Mouse (Mus musculus): ENCODE results near the gene Pax3.

Gene Pax3

DNA sequence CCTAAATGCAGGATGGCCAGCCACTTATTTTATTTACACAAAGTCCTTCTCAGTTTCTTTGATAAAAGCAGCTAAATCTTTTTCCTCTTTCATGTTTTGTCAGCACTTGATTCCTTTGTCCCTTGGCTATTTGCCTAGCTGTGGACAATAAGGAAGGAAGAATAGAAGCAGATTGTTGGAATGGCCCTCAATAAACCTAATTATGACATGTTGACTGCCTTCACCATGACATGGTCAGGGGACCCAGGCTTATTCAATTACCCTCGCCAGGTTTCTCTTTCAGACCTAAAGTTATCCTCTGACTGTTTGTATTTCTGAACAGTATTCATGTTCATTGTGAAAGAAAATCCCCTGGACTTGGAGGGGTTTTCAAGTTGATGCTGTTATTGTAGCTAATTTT, 25.3 kb downstream of the Pax3 start:
- DNase-seq (ENCODE audit: low spot score): no peak

DNA sequence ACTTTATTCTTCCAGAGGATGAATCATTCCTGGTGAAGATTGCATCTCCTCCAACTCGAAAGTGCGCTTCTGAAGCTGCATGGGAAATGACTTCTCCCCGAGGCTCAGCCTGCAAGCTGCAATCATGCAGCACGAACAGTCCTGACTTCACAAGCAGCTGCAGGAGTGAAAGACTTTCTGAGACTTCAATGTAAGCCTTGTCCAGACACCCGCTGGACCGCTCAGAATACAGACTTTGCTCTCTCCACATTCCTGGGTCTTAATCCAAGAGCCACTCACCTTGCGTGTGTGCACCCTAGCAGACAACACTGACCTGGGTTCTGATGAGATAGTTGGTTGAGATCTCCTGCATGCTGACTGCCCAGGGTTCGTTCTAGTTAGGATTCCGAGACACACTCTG, 26.2 kb downstream of the Pax3 start:
- no peak for DNase-seq (ENCODE audit: low spot score)

DNA sequence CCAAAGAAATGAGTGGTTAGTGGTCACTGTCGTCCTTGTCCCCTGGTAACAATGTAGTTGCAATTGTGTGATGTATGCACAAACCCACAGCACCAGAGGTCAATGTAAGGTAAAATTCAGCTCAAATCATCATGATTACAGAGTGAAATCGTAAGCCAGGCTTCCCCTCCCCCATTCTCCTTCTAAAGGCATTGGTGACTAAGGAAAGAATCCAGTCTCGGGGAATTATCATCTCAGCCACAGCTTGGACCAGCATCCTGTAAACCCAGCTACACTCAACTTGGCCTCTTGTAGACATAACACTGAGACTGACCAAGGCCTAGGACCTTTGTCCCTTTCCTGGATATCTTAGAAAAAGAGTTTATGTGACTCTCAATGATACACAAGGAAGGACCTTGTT, 28.1 kb downstream of the Pax3 start:
- DNase-seq (ENCODE audit: low spot score): no peak

DNA sequence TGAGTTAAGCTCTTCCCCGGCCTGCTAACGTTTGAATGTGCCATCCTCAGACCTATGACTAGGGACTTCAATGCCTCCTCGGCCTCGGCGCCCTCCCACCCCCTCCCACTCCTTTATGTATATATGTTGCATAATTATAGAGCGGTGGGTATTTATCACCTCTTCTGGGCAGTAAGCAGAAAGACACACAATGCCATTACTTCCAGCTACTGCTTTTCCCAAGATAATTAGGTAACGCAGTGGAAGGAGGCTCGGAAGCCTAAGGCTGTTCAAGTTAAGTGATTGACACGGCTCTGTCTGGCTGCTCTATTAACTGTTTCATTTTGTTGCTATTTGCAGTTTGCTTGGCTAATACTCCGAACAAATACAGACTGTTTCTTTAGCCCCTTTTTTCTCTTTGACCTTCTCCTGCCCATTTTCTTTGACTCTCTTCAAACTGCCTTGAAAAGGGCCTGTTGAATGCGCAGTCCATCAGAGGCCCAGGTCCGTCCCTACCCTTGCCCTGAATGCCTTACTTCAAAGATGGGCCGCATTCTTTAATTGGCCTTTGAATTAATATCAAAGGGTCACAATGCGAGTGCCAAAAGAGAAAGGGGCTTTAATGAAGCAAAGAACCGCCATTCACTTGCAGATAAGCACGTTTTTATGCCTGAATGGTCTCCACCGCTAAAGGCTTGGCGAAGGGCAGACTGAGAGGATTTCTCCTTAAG, 29.2 kb downstream of the Pax3 start:
- no peak for DNase-seq (ENCODE audit: low spot score)

DNA sequence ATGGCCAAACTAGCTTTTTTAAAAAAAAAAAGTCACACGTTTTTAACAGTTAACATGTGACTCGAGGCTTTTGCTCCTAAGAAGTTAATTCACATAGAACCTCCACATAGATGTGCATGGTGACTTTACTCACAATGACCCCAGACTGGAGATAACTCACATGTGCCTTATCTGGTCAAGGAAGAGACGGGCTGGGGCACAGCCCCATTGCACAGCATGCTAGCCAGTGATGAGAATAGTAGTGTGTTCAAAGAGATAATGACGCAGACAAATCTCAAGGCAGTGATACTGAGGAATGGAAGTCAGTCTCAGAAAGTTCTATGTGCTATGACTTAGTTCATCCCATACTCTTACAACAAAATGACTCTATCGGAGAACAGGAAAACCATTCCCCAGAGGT, 35.2 kb downstream of the Pax3 start:
- DNase-seq (ENCODE audit: low spot score): no peak

DNA sequence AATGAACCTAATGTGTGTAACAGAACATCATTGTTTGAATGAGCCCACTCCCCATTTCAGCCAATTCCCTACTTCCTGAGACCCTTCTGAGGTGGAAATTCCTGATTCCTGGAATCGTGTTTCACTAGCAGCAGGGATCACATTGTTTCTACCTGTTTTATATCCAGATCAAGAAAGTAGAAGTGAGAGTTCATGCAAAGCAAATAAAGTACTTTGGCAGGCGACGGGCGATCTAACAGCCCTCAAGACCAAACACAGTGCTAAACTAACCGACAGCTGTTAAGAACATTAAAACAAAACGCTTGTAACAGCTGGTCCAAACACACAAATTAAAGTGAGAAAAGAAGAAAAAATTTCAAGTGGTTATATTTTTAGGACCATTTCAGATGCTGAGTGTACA, 39.0 kb downstream of the Pax3 start:
- DNase-seq (ENCODE audit: low spot score): no peak

DNA sequence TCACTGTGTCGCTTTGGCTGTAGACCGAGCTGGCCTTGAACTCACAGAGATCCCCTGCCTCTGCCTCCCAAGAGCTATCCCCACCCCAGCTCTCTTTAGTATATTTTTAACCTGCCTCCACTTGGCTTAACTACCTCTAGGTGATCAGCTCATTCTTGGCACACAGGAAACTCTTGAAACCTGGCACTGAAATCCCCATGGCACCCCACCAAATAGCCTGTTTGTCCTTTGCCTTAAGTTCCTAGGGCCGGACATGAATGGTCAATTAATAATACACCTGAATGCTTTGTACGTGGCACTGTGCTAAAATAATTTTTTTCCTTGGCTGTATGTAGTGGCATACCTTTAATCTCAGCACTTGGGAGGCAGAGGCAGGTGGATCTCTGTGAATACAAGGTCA, 41.1 kb downstream of the Pax3 start:
- no peak for DNase-seq (ENCODE audit: low spot score)

DNA sequence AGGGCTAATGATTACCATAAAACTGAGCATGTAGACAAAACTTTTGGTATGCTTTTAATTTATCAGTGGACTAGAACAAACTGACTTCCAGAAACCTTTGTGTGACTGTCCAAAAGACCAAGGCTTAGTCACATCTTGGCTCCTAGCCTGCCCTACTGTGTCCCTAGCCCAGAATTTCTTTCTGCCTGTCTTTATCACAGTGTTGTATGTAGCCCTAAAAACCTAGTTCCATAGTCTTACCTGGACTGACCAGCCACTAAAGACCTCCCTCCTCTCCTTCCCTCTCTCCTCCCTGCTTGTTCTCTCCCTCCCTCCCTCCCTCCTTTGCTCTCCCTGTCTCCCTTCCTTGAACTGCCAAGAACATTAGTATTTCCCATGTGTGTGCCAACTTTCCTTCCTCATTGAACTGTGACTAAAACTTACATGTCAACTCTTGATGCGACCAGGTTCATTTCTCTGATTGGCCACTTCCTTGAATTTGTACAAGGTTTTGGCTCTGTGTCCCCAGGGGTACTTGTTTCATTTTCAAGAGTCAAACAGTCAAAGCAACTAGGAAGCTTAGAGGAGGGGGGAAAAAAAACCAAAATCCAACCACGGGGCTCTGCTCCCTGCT, 48.8 kb downstream of the Pax3 start:
- DNase-seq (ENCODE audit: low spot score): no peak

DNA sequence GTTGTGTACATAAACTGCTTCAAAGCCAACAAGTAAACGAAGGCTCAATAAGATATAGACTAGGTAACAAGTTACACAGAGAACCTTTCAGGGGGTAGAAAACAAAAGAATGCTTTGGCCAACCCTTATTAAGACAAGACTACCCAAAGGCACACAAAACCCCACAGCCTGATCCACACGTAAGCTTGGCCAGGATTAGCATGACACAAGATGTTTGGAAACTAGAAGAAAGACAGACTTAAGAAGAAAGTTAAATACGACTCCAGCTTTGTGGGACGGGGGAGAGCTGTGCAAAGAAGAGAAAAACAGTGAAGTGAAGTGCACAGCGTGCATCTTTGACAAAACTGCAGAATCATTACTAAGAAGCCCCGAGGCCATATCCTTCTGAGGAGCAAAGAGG, 53.5 kb downstream of the Pax3 start:
- DNase-seq (ENCODE audit: low spot score): no peak

DNA sequence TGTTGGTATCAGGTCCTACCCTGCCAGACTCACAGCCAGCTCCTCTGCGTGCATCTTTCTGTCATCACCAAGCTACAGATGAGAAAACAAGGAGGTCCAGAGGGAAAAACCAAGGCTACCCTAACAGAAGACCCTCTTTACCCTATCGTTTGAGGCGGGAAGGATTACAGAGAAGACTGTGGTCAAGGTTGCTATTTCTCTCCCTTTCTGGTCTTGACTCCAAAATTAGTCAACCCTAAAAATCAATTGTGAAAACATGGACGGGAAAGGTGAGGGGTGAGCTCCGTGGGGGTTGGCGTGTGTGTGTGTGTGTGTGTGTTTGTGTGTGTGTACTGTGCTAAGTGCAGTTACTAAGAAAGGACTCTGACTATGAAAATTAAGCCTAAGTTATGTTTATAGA, 54.0 kb downstream of the Pax3 start:
- DNase-seq (ENCODE audit: low spot score): no peak

DNA sequence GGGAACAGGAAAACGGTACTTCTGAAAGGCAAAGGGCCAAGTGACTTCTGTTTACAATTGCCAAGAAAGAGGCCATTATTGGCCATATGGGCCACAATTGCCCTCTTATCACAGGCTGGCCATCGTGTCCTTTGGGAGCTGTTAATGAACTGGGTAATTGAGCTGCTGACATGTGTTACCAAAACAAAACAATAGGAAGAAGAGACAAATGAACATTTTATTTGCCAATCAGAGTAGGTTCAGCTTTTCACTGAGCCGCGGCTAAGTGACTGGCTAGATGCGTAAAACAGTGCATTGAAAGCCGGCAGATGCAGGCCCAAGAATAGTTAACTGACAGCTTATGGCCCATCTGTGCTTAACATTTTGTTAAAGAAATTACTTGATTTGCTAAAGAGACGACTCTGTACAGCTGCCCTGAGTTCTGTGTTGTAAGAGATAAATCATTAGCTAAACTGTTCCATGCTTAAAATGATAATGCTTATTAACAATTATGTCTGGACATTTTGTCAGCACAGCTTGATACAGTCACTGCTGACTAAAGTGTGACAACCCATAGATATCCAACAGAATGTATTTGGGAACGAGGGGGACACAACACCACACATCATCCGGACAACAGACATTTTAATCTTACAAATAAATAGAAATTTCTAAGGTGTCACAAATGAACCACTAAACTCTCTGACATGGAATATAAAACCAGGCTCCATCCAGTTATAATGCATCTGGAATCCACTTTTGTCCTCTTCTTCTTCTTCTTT, 55.0 kb downstream of the Pax3 start:
- DNase-seq (ENCODE audit: low spot score): no peak

DNA sequence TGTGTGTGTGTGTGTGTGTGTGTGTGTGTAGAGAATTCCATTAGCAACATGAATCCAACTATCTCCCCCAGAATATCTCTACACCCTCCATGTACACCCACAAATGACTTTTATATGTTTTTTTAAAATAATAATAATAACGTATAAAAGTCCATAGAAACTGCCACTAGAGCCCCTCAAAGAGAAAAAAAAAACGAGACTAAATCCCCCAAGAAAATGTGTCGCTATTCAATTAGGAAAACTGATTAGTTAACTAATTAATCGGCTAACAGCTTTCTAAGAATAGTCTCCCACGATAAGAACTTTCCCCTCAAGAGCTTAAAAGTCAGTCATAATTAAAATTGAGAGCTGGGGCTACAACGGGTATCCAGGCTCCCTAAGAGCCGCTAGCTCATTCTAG, 55.6 kb downstream of the Pax3 start:
- DNase-seq (ENCODE audit: low spot score): no peak

DNA sequence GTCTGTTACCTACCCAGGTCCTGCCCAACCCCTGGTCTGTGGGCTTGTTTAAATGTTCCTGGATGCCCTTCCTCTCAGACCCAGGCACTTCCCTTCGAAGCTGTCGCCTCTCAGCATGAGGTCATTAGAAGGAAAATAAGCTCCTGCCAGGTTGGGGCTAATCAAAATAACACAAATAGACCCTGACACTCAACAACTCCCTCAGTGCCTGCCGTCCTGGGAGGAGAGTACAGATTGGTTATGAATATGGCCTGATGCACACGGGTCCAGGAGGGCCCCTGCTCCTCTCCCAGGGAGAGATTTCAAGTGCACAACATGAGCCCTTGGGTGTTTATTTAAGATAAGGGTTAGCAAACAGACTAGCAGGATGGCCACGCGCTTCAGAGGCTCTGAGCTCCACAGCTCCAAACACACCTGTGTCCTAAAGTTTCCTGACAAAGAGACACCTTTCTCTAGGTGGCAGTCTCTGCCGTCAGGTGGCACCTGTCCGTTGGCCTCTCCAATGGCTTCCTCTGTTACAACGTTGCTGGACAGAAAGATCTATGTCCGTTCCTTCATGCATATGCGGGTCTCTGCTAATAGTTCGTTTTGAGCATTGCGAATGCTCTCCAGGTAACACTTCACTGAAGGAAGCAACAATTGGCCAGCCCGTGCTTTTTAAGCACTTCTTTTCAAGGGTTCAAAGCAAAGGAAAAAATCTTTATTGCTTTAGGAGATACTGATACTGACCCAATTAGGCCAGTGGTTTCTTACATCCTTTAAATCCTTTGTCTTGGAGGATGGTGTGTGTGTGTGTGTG, 56.2 kb downstream of the Pax3 start:
- DNase-seq (ENCODE audit: low spot score): no peak

DNA sequence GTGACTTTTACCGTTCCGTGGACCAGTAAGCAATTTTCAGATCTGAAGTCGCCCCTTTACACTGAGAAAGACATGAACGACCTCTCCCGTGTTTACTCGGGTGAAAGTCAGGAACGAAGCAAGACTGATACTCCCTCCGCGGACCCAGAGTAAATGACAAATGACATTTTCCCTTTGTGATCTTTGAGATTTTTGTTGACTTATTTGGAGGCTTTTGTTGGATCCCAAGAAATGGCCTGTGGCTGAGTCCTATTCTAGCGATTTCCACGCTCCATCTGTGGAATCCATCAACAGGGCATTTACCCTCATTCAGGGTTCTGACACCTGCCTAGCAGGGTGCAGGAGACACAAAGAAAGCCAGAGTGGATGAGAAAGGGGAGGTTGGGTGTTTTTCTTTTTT, 57.6 kb downstream of the Pax3 start:
- DNase-seq (ENCODE audit: low spot score): no peak

DNA sequence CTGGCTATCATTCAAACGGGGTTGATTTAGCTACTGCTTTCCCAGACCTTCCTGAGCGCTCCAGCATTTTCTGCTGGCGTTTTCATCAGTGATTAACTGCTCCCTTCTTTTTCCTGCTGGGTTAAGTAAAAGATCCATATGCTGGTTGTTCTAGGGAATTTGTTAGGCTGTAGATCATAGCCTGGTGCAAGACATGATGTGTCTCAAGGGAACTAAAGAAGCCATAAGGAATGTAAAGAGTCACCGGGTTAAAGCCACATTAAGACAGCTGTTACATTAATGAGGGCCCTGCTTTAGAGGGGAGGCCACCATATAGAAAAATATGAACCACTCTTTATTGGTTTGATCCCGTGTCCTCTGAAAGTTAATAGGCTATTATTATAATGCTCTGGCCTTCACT, 67.7 kb downstream of the Pax3 start:
- DNase-seq (ENCODE audit: low spot score): no peak

DNA sequence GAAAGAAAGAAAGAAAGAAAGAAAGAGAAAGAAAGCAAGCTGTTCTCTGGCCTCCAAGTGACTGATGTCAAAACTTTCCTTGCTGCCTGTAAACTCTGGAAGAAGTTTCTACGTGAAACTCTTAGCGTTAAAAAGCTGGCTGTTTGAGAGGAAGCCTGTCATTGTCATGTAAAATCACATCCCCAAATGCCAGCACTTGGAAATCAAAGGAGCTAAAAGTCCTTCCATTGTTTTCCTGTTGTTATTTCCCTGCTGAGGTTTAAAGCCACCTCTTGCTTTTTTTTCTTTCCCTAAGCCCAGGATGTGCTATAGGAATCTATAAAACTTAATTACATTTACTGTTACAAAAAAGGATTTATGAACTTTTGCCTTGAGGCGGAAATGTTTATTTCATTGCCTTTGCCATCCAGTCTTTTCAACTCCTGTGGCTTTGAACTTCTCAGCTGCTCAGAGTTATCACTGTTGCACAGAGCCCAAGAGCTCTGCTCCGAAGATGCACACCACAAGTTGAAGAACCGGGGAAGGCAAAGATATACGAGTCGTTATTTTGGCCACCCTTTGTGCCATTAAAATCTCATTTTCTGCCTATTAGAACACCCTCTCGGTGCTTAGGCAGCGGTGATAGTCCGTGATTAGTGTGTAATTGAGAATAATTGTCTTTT, 76.9 kb downstream of the Pax3 start:
- no peak for DNase-seq (ENCODE audit: low spot score)

DNA sequence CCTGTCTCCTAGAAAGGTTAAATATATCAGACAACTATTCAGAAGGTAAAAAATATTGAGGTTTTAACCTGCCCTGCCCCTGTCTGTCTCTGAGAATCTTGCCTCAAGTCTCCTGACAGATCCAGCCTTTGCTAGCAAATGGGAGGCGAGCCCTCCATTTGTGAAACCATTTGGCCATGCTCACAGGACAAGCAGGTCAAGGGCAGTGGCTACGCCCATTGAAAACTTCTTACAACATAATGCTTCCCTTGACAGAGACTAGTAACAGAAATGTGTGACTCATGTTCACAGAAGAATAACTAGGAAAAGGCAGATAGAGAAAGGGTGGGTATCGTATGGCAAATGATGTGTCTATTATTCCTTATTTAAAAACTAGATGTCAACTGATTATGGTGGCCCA, 80.9 kb downstream of the Pax3 start:
- DNase-seq (ENCODE audit: low spot score): no peak

DNA sequence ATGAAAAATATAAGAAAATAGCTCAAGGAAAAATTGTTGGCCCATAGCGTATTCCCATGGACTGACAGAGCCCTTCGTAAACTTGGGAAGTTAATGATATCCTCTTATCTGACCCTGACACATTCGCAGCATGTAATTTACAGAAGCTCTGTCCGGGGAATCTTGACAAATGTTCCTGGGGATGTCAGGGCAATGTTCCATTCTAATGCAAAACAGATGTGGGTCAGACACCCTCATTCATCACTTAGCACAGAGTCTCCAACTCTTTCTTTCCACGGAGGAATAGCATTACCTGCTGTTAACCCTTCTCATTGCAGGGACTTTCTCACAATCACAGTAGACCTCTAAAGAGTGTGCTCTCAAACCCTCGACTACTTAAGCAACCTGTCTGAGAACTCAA, 86.6 kb downstream of the Pax3 start:
- DNase-seq (ENCODE audit: low spot score): no peak

DNA sequence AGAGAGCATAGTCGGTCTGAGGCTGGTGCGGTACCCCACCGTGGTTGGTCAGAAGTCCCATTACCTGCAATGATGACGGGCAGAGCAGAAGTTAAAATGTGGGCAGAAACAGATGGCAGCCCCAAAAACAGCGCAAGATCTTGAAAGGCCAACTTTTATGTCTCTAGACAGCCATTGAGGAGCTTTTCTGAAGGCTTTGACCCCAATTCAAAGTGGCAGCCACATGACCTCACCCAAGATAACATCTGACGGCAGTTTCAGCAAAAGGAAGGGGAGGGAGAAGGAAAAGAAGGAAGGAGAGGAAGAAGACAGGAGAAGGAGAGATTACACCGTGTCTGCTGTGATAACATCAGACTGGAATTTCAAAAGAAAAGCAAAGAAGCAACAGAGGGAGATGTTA, 93.4 kb downstream of the Pax3 start:
- no peak for DNase-seq (ENCODE audit: low spot score)

DNA sequence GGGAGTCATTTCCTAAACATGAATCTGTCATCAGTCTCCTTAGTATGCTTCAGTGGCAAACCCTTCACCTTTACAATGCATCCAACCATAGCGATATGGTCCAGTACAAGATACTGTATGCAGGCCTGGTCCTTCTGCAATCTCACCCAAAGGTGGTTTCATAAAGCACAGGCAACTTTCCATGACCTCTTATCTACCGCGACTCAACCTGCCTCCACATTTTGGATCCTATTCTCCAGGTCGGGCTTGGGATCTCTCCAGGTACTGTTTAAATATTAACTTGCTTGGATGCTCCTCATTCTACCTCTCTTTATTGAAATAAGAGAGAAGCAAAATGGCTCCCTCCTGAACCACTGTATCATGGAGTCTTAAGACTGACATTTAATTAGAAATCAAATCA, 103.3 kb downstream of the Pax3 start:
- DNase-seq (ENCODE audit: low spot score): no peak

DNA sequence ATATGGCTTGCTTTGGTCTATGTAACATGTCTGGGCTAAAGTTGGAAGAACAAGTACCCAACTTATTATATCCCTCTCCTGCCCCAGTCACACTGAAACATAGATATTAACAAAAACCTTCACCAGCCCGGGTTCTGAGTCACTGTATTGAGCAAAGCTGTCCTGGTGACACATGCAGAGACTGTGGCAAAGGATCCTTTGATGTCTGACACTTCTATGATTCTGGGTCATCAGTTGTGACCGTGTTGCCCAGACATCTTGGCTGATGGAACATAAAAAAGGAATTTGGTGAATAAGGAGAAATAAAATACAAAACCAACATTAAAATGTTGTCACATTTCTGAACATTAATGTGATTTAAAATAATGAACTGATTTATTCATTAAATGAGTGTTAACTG, 108.3 kb downstream of the Pax3 start:
- DNase-seq (ENCODE audit: low spot score): no peak

DNA sequence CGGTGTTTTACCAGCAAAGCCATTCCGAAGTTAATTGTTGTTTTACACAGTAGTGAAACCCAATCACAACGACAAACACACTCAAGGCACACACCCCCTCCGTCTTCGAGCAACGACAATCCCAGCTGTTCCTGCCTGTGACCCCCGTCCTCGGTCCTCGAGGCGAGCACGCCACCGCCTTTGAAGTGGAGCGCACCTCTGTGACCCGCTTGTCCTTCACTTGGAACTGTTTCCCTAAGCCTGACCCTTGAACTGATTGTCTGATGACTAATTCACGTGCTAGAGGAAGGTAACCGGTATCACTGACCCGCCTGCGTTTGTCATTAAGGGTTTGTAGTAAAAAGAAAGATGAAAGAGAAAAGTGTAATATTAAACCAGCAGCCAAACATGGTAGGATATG, 115.2 kb downstream of the Pax3 start:
- DNase-seq (ENCODE audit: low spot score): no peak

Measured in layer of hippocampus, adult 11-12 months (tissue).